Mouse (Mus musculus) left cerebral cortex, postnatal 4 days (tissue): ENCODE results near the gene Pde3a. TPM values are rescaled to one million over a fixed set of nuclear protein-coding genes. Genes with fewer than 3 reads are reported as not detected.

Experiments
- DNase-seq: peaks from one replicate; pipeline ENCODE4 v3.0.0-alpha.2; 2022
- intact Hi-C: fragments of 180-260 bp; cut with DNase I; formaldehyde crosslinking; loops from one replicate; pipeline ENCODE4 v1.15.1; 2025
- total RNA-seq, 2 experiments: library from RNA; stranded (reverse); gene quantifications; 2 replicates each; pipeline ENCODE4 v1.2.3; 2021

Pde3a gene
- total RNA-seq, 2 experiments from 2014 or later: 2.3 to 3.2 TPM

GRCm38 (mm10) chr6:141380927-141381326 lies 131.9 kb downstream of the Pde3a start:
- intact Hi-C loops: no loop called here
- DNase-seq: no peak

DNA sequence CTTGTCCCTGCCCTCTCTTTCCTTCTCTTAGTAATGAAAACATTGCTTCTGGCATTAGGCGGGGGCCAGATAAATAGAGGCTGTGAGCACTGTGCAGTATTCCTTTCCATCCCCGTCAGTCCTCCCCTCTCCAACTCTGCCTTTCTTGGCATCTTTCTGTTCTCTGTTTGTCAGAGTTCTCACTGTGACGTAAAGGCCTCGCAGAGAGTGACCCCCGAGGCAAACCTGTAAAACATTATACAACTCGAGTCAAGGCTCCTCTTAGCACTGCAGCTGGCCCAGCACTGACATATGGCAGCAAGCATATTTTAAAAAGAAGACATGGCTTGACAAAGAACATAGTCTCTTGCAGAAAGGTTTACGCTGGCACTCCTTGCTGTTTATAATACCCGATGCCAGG lies 132.4 kb downstream of the Pde3a start:
- intact Hi-C loops: no loop called here
- DNase-seq: no peak

DNA sequence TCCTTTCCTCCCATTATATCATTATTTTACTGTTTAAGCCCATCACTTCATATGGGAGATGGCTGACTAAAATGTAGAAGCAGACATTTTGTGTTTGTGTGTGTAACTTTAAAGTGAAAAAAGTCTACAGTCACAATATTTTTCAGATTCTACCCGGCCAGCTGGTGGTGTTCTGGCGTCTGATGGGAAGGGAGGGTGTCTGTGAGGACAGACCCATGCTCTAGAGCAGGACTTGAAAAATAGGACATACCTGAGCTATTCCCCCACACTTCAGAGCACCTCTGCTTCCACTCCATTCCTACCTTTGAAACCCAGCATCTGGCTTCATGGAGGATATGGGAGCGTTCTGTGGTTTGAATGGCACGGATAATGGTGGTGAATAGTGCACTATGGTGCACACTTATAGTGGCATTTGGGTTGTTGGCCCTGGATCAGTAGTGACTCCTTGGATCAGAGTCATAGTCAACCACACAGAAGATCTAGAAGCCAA lies 132.9 kb downstream of the Pde3a start:
- intact Hi-C loops: no loop called here
- DNase-seq: no peak

- intact Hi-C loops: no loop called here
- DNase-seq: no peak
Observed at GRCm38 (mm10) chr6:141388104-141388503, 139.0 kb downstream of the Pde3a start.

DNA sequence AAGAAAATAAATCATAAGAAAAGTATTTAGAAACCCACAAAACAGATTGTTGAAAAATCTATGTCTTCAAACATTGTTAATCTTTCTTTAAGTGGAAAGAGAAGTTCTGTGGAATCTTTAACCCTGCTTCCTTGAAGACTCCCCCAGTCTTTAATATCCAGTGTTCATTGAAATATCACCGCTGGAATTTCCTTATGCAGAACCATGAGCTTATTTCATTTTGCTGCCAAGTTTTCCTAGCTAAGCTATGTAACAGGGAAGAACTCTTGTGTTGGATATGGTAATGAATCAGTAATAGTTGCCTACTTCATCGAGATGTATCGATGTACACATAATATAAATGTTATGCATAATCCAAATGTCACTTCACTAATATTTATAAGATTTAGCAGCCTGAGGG lies 146.9 kb downstream of the Pde3a start:
- DNase-seq: no peak
- intact Hi-C loops: no loop called here

GRCm38 (mm10) chr6:141399411-141399810 lies 150.3 kb downstream of the Pde3a start:
- intact Hi-C loops: no loop called here
- no peak for DNase-seq

- intact Hi-C loops: no loop called here
- no peak for DNase-seq
Observed at GRCm38 (mm10) chr6:141403943-141404342, 154.9 kb downstream of the Pde3a start.

GRCm38 (mm10) chr6:141404649-141405048 lies 155.6 kb downstream of the Pde3a start:
- no peak for DNase-seq

DNA sequence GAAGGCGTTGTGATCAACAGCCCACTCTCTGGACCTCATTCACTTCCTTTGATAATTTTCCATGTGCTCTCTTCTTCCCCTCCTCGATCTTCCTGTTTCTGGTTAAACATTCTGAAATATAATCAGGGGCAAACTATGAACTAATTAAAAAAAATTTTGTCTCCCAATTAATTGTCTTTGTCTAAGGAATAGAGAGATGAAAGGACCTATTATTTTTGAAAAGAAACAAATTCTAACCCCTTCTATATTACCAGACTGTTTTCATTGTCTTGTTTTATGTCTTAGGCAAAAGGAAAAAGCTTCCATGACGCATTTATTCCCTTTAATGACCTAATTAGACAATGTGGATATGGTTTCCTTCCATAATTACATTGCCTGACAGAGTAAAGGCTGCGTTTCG lies 156.4 kb downstream of the Pde3a start:
- intact Hi-C loops: no loop called here
- no peak for DNase-seq

More at GRCm38 (mm10) chr6:141404649-141405048, 155.6 kb downstream of the Pde3a start:
- intact Hi-C loops: no loop called here

- intact Hi-C loops: no loop called here
- DNase-seq: no peak
Observed at GRCm38 (mm10) chr6:141408758-141409157, 159.7 kb downstream of the Pde3a start.

GRCm38 (mm10) chr6:141410836-141411235 lies 161.8 kb downstream of the Pde3a start:
- no peak for DNase-seq
- intact Hi-C loops: no loop called here

- peak; percentile 18 for DNase-seq
- intact Hi-C loops: no loop called here
Observed at GRCm38 (mm10) chr6:141425114-141425513, 176.0 kb downstream of the Pde3a start.

DNA sequence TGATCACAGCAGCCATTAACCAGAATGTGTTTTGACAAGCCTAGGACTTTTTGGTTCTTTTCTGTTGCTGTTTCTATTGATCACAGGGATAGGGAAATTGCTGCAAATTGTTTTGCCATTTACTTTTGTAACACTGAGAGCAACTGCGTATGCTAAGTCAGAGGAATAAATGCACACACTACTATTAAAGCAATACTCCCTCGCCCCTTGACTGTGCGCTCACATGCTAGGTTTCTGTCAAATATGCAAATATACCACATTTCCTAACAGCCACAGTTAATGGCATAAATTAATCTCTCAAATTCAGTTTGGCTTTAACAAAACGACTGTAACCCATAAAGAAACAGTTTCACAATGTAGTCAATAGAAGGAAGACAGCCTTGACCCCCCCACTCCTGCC lies 179.5 kb downstream of the Pde3a start:
- intact Hi-C loops: no loop called here
- no peak for DNase-seq

DNA sequence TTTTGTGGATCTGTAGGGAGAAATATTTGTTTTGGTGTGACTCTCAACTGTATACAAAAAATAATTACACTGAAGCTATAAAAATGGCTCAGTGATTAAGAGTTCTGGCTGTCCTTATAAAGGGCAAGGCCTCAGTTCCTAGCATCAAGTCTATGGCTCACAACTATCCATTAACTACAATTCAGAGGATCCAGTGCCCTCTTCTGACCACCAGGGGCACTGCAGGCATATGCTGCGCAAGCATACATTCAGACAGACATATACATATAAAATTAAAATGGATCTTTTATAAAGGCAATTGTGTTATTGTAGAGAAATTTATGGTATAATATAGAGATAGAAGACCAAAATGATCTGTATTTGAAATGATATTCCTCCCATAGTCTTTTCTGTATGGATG lies 181.1 kb downstream of the Pde3a start:
- intact Hi-C loops: no loop called here
- no peak for DNase-seq

DNA sequence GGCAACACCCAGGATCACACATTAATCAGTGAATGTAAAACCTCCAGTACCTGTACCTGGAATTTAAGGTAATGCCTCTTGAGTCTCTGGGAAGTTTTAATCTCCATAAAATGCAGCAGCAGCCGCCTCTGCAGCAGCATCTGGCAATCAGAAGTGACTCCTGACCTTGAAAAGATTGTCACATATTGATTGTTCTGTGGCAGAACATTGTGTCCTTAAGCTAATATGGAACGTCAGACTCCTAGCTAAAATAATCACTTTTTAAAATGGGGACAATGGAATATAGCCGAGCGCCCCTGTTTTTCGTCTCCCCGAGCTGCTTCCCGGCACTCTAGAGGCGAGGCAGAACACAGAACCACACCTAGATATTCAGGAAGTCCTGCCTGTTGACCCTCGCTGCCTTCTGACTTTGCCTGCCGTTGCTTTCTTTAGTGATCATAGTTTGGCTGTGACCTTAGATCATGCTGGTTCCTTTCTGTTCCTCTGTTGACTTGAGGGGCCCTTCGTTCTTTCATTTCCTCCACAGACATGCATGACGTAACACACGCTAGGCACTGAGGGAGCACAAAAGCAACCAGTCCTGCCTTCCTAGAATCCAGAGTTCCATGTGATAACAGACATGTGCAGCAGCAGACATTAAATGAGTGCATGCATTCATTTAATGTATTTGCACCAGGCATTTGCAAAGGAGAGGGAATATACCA lies 183.4 kb downstream of the Pde3a start:
- intact Hi-C loops: no loop called here
- no peak for DNase-seq

- peak; percentile 46 for DNase-seq
- intact Hi-C loops: no loop called here
Observed at GRCm38 (mm10) chr6:141433917-141434756, 185.1 kb downstream of the Pde3a start.

- intact Hi-C loops: no loop called here
- no peak for DNase-seq
Observed at GRCm38 (mm10) chr6:141435160-141435559, 186.1 kb downstream of the Pde3a start.

DNA sequence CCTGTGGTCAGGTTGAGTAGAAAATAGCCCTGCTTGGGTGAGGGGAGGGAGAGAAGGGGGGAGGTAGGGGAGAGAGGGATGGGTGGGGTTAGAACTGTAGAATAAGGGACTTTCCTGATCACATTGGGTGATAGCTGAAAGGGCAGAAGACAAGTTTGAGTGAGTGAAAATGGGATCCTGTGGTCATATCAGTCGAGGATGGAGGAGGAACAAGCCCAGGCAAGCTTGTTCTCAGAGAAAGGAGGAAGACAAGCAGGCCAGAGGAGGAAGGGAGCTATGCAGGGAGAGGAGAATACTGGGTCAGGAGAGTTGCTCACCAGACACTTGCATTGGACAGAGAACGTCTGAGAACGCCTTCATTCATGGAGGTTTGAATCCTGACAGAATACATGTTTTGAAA lies 190.9 kb downstream of the Pde3a start:
- intact Hi-C loops: loop anchor here (10.0 kb wide), 1 partner anchor 675 kb away; no protein-coding TSS in a partner anchor
- DNase-seq: no peak

DNA sequence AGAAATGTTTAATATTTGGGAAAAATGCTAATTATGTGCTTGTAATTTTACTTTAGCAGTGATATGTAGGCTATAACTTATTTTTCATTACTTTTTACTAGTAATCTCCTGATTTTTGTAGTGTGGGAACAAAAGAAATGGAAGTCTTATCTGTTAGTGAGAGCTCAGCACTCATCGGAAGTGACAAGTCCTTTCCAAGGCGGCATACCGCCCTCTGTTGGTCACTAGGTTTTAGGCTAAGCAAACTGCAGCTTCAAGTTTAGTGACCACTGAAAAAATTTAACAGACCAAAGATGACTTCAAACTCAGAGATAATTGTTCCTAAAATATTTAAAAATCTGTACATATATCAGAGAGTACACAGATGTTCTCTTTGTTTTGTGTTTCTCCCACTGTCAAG lies 198.5 kb downstream of the Pde3a start:
- peak; percentile 83 for DNase-seq
- intact Hi-C loops: loop anchor here (10.0 kb wide), 1 partner anchor 683 kb away; no protein-coding TSS in a partner anchor

DNA sequence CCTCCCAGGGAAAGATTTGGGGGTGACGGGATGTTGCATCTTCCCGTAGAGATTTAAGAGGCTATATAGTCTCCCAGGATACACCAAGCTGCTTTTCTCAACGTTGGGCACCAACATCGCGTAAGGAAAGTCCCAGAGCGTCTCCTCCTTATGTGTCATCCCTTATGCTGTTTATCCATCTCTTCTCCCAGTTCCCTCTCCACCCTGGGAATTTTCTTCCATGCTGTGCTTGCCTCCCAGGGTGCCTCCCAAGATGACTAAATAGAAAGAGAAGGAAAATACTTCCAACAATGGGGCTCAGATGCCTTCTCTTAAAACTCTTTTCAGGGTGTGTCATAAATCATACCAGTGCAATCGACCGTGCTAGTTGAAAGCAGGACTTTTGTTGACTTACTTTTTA lies 199.8 kb downstream of the Pde3a start:
- DNase-seq: no peak
- intact Hi-C loops: loop anchor here (10.0 kb wide), 1 partner anchor 684 kb away; no protein-coding TSS in a partner anchor

GRCm38 (mm10) chr6:141455335-141455734 lies 206.3 kb downstream of the Pde3a start:
- intact Hi-C loops: no loop called here

DNA sequence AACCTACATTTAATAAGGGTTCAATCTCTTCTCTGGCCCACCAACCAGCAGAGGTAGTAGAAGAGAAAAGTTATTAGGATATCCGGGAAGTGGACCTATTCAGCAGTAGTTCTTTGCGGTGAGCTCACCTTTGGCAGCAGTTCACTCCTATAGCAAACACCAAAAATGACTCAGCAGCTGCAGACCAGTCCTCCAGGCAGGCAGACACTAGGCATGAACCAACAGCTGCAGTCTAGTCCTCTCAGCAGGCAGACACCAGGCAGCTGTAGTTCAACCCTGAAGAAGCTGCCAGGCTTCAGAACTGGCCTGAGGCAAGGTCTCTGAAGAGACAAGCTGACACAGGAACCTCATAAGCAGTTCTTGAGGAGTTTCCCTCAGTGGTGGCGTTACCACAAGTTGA lies 207.5 kb downstream of the Pde3a start:
- no peak for DNase-seq
- intact Hi-C loops: no loop called here

More at GRCm38 (mm10) chr6:141455335-141455734, 206.3 kb downstream of the Pde3a start:
- DNase-seq: no peak
